Mouse (Mus musculus) cerebellum, adult 2 months (tissue): ENCODE measurements at regions not wholly inside any gene's neighbourhood (a gene's known extent, or its start where the extent isn't known, plus 50 kb on each side); places are given as distances from the start of the nearest gene placed in this dataset.
A peak's percentile ranks its signal among the peaks of the same experiment; 100 is the strongest.

ENCODE experiments used
- DNase-seq, 2 experiments: peaks; one replicate each; pipeline ENCODE4 v3.0.0; 2021
- H3K27ac ChIP-seq: fragments of 200-500 bp; 2 replicates; pipeline ENCODE4 v1.5.1; 2012; ENCODE audit warnings: low read length, control low read depth, inconsistent platforms; ENCODE audit not compliant: insufficient read depth
- H3K27me3 ChIP-seq: fragments of 200-500 bp; 2 replicates; pipeline ENCODE4 v1.6.1; 2012; ENCODE audit warnings: inconsistent platforms, mild to moderate bottlenecking, low read length, moderate library complexity; ENCODE audit not compliant: control insufficient read depth, insufficient read depth
- H3K4me1 ChIP-seq: fragments of 200-500 bp; 2 replicates; pipeline ENCODE4 v1.6.1; 2011; ENCODE audit warnings: low read length; ENCODE audit not compliant: control insufficient read depth, insufficient read depth
- H3K4me3 ChIP-seq: fragments of 200-500 bp; replicated peaks from 2 replicates; pipeline ENCODE3; 2011; ENCODE audit warnings: mild to moderate bottlenecking, low read depth, low read length, control low read depth; ENCODE audit not compliant: insufficient read depth
- CTCF ChIP-seq: fragments of 200-500 bp; IDR thresholded peaks from 2 replicates; pipeline ENCODE4 v1.5.1; 2011; ENCODE audit warnings: low read depth, mild to moderate bottlenecking, control low read depth, low read length, moderate library complexity, borderline replicate concordance; ENCODE audit not compliant: insufficient read depth
- POLR2A ChIP-seq: fragments of 200-500 bp; IDR thresholded peaks from 2 replicates; pipeline ENCODE4 v1.6.1; 2011; ENCODE audit warnings: low read length, control low read depth, borderline replicate concordance; ENCODE audit not compliant: insufficient read depth
- WGBS: fragments of 180-500 bp; shearing (Covaris S2); methylation state at CpG from one replicate; pipeline ENCODE4 v1.1.7; 2018; 5-methylcytosine and 5-hydroxymethylcytosine counted together

DNA sequence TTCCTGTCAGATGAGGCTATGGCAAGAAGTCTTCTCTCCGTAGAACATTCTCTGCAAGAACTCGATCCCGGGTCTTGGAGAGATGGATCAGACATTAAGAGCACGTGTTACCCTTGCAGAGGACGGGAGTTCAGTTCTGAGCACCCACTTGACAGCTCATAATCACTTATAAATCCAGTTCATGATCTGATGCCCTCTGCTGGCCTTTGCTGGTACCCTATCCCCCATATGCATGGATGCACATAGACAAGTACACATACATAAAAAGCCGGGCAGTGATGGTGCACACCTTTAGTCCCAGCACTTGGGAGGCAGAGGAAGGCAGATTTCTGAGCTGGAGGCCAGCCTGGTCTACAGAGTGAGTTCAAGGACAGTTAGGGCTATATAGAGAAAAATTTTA, 136.2 kb downstream of the Emp1 start:
- Histone ChIP-seq H3K27ac (no peak overlapping the region), H3K4me1 (no peaks in the 10 kb centered on the region), H3K27me3 (no peaks in the 10 kb centered on the region), H3K4me3 (no peak overlapping the region)
- DNase-seq = no peak
- TF ChIP-seq POLR2A = no peak
- TF ChIP-seq CTCF = no peak
- 92% methylated on average over 6 of the region's 6 CpGs for WGBS

GRCm38 (mm10) chr6:135500381-135500780, 138.0 kb downstream of the Emp1 start:
- Histone ChIP-seq H3K27ac (no peak overlapping the region), H3K4me1 (no peaks in the 10 kb centered on the region), H3K4me3 (no peak overlapping the region), H3K27me3 (no peaks in the 10 kb centered on the region)
- DNase-seq = no peak
- TF ChIP-seq CTCF (no peak), POLR2A (no peak)
- WGBS = 83% methylated on average over 3 of the region's 3 CpGs

GRCm38 (mm10) chr6:135501791-135502190, 139.4 kb downstream of the Emp1 start:
- TF ChIP-seq CTCF (no peak), POLR2A (no peak)
- WGBS = 85% methylated on average over 6 of the region's 6 CpGs
- no peak for DNase-seq
- H3K27ac ChIP-seq = no peak overlapping the region
- H3K4me1 ChIP-seq = no peaks in the 10 kb centered on the region
- H3K4me3 ChIP-seq = no peak overlapping the region
- no peaks in the 10 kb centered on the region for H3K27me3 ChIP-seq

DNA sequence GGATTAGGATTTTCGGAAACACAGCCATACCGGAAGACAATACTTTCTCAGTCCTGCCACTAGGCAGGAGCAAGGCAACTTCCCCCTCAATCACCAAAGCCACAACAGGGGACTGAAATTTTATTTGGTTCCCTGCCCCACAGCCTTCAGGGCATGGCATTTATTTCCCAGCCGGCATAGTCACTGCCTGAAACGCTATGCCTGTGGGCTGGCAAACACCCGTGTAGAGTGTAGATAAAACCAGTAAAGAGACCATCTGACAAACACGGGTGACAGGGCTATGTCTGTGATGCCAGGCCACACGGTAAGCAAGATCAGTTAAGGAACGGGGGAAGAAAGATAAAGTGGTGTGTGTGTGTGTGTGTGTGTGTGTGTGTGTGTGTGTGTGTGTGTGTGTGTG, 140.1 kb downstream of the Emp1 start:
- no peak overlapping the region for H3K4me3 ChIP-seq
- H3K27me3 ChIP-seq = no peaks in the 10 kb centered on the region
- H3K27ac ChIP-seq = no peak overlapping the region
- DNase-seq = no peak
- WGBS = 51% methylated on average over 8 of the region's 8 CpGs
- H3K4me1 ChIP-seq = no peaks in the 10 kb centered on the region
- no peak for TF ChIP-seq CTCF
- TF ChIP-seq POLR2A = no peak

GRCm38 (mm10) chr6:135518710-135519437, 156.5 kb downstream of the Emp1 start:
- 70% methylated on average over 4 of the region's 4 CpGs for WGBS
- Histone ChIP-seq H3K27me3 (no peaks in the 10 kb centered on the region), H3K4me3 (no peak overlapping the region), H3K4me1 (no peaks in the 10 kb centered on the region), H3K27ac (no peak overlapping the region)
- DNase-seq = no peak
- TF ChIP-seq POLR2A = no peak
- no peak for TF ChIP-seq CTCF

DNA sequence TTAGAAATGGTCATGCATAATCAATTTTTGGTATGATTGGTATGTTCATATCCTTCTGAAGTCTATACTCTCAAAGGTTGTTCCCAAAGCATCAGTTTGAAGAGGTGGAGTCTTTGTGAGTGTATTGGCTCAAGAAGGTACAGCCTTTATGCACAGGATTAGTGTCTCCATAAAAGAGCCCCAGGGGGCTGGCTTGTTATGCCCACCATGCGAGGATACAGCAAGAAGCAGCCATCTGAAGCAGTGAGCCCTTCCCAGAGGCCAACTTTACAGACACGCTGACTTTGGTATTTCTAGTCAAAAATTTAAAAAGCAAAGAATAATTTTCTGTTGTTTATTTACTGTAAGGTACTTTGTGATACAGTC, 157.1 kb downstream of the Emp1 start:
- H3K4me3 ChIP-seq = no peak overlapping the region
- no peak overlapping the region for H3K27ac ChIP-seq
- WGBS = 81% methylated on average over 2 of the region's 2 CpGs
- no peak for TF ChIP-seq POLR2A
- TF ChIP-seq CTCF = no peak
- DNase-seq = no peak
- H3K27me3 ChIP-seq = no peaks in the 10 kb centered on the region
- H3K4me1 ChIP-seq = no peaks in the 10 kb centered on the region

GRCm38 (mm10) chr6:135520868-135521267, 158.5 kb downstream of the Emp1 start:
- no peak for DNase-seq
- Histone ChIP-seq H3K27me3 (no peaks in the 10 kb centered on the region), H3K27ac (no peak overlapping the region), H3K4me1 (peaks cover 3% of the 10 kb centered on the region; the same call in 1 of the 2 replicates), H3K4me3 (no peak overlapping the region)
- TF ChIP-seq CTCF (no peak), POLR2A (no peak)
- 71% methylated on average over 2 of the region's 2 CpGs for WGBS

DNA sequence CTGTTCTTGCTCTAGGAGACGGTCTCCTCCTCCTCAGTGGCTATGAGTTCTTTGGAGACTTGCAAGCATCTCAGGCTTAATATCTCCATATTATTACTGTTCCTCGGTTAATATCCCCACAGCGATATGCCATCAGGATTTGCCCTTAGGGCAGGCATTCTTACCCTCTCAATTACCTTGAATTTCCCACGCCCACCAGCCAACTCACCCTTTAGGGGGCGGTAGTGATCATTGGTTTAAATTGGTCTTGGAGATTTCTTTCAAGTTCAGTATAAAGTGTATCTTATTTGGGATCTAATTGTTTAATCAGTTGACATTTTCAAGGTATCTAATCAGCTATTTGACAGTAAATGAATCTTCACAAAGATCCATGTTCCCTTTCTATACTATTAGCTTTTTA, 162.5 kb downstream of the Emp1 start:
- DNase-seq = peak in 1 of 2 experiments; percentile 10
- no peak overlapping the region for H3K27ac ChIP-seq
- H3K4me1 ChIP-seq = peaks cover 10% of the 10 kb centered on the region; the same call in 1 of the 2 replicates
- no peak for TF ChIP-seq POLR2A
- TF ChIP-seq CTCF = peak; percentile 41; the same call in 1 of the 2 replicates
- no peaks in the 10 kb centered on the region for H3K27me3 ChIP-seq
- no peak overlapping the region for H3K4me3 ChIP-seq
- WGBS = 83% methylated on average over 5 of the region's 5 CpGs
